Mouse (Mus musculus) stomach, embryonic 15.5 days (tissue): ENCODE results near the gene Arfgap1. TPM values are rescaled to one million over a fixed set of nuclear protein-coding genes. Genes with fewer than 3 reads are reported as not detected.

Source experiments
- ATAC-seq: fragments of 200-750 bp; cut with Nextera tagmentation; 2 replicates; pipeline ENCODE4 v1.8.0; 2017; ENCODE audit warnings: low read depth, moderate number of reproducible peaks, moderate TSS enrichment; ENCODE audit not compliant: insufficient read depth, low FRiP score
- H3K27ac ChIP-seq: fragments of 300-500 bp; sonication (generic); 2 replicates; pipeline ENCODE4 v1.5.1; 2015; ENCODE audit warnings: mild to moderate bottlenecking, inconsistent platforms
- H3K27me3 ChIP-seq: fragments of 300-500 bp; sonication (generic); replicated peaks from 2 replicates; pipeline ENCODE4 v1.6.1; 2015; ENCODE audit warnings: inconsistent platforms
- H3K36me3 ChIP-seq: fragments of 300-500 bp; sonication (generic); 2 replicates; pipeline ENCODE4 v1.6.1; 2015; ENCODE audit warnings: inconsistent platforms
- H3K4me1 ChIP-seq: fragments of 300-500 bp; sonication (generic); 2 replicates; pipeline ENCODE4 v1.6.1; 2015; ENCODE audit warnings: inconsistent platforms
- H3K4me2 ChIP-seq: fragments of 300-500 bp; sonication (generic); 2 replicates; pipeline ENCODE4 v1.6.1; 2015; ENCODE audit warnings: mild to moderate bottlenecking, inconsistent platforms
- H3K4me3 ChIP-seq: fragments of 300-500 bp; sonication (generic); replicated peaks from 2 replicates; pipeline ENCODE4 v1.5.1; 2015; ENCODE audit warnings: inconsistent platforms
- H3K9ac ChIP-seq: fragments of 300-500 bp; sonication (generic); 2 replicates; pipeline ENCODE4 v1.6.1; 2015; ENCODE audit warnings: inconsistent platforms
- H3K9me3 ChIP-seq: fragments of 300-500 bp; sonication (generic); 2 replicates; pipeline ENCODE4 v1.6.1; 2016; ENCODE audit warnings: inconsistent platforms
- WGBS: fragments of 180-500 bp; shearing (Covaris S2); methylation state at CpG from one replicate; pipeline ENCODE4 v1.1.7; 2015; 5-methylcytosine and 5-hydroxymethylcytosine counted together
- polyA plus RNA-seq: library from polyadenylated mRNA; unstranded; fragments of >200 nt; fragmentation: Nextera tagmentation; extraction: Ambion mirVana; gene quantifications from 2 replicates; pipeline ENCODE4 v1.2.1, GENCODE M21; 2015

The Arfgap1 gene
- polyA plus RNA-seq, 1 experiment from 2014 or later = 92.7 TPM

DNA sequence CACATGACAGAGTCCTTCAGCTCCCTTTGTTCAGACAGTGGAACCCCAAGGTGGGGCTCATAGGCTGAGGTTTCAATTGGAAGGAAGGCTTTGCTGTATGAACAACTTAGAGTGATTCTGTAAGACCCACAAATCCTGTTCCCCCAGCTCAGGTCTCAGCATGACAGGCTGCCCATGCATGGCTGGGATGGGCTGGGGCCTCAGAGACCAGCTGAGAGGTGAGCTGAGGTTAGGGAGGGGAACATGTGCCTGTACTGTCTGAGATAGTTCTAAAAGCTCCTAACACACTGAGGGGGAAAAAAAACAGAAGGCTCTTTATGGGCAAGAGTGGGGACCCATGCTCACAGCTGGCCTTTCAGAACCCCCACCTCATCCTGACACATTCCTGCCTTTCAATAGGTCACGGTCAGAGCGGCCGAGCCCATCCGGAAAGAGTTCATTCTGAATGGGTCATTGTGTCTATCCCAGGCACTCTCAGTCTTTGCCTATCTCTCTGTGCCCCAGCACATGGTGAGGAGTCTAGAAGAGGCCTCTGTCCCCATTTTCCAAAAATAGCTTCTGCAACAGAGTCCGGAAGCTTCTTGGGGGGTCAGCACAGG lies 20.5 kb downstream of the Arfgap1 start:
- ATAC-seq = peak; percentile 32; the same call in 1 of the 2 replicates
- Histone ChIP-seq H3K27me3 (no peaks in the 10 kb centered on the region), H3K4me1 (no peaks in the 10 kb centered on the region), H3K9ac (no peak overlapping the region), H3K4me3 (no peak overlapping the region), H3K4me2 (no peak overlapping the region), H3K36me3 (no peaks in the 10 kb centered on the region), H3K9me3 (no peaks in the 10 kb centered on the region), H3K27ac (peak overlapping the region; percentile 59)
- WGBS = 70% methylated on average over 5 of the region's 5 CpGs

DNA sequence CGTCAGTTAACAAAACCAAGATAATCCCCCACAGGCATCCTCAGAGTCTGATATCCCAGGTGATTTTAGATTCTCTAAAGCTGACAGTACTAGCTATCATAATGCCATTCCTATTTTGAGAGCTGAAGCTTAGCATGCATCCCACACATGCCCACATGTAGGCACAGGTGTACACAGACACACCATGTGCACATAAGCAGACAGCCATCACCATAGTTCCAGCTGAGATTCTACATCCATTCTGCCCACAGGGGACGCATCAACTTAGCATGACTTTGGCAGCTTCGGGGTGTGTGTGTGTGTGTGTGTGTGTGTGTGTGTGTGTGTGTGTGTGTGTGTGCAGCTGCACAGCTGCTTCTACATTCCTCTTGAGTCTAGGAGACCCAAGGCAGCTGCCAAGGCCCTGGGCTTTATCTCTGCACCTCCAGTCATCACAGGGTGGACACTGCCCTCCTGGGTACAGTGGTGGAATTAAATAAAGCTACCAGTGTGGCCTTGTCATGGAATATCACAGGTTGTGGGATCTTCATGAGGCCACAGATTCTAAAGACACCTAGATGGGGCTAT lies 21.4 kb downstream of the Arfgap1 start:
- ATAC-seq = no peak
- no peak overlapping the region for H3K9ac ChIP-seq
- no peak overlapping the region for H3K4me2 ChIP-seq
- H3K4me3 ChIP-seq = no peak overlapping the region
- WGBS = 55% methylated on average over 3 of the region's 3 CpGs
- H3K9me3 ChIP-seq = no peaks in the 10 kb centered on the region
- no peak overlapping the region for H3K27ac ChIP-seq
- H3K36me3 ChIP-seq = no peaks in the 10 kb centered on the region
- H3K4me1 ChIP-seq = no peaks in the 10 kb centered on the region
- H3K27me3 ChIP-seq = no peaks in the 10 kb centered on the region

DNA sequence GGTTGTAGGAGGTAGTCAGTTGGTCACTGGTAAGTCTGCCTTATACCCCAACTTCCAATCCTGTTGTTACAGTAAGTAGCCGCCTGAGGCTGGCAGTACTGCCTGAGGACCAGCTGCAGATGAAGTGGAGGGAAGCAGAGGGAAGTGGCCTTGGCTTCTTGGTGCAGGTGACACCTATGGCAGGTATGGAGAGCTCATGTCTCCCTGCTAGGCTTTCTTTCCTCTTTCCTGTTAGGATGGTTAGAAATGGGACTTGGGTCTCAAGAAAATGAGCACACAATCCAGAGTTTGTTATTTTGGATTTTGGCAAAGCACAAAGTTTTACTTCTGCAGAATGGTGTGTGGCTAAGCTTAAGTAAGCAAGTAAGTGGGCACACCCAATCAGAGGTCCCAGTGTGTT lies 21.9 kb downstream of the Arfgap1 start:
- Histone ChIP-seq H3K4me2 (no peak overlapping the region), H3K36me3 (no peaks in the 10 kb centered on the region), H3K9ac (no peak overlapping the region), H3K27ac (no peak overlapping the region), H3K4me3 (no peak overlapping the region), H3K9me3 (no peaks in the 10 kb centered on the region), H3K4me1 (no peaks in the 10 kb centered on the region), H3K27me3 (no peaks in the 10 kb centered on the region)
- no peak for ATAC-seq
- 64% methylated on average over 1 of the region's 1 CpGs for WGBS

DNA sequence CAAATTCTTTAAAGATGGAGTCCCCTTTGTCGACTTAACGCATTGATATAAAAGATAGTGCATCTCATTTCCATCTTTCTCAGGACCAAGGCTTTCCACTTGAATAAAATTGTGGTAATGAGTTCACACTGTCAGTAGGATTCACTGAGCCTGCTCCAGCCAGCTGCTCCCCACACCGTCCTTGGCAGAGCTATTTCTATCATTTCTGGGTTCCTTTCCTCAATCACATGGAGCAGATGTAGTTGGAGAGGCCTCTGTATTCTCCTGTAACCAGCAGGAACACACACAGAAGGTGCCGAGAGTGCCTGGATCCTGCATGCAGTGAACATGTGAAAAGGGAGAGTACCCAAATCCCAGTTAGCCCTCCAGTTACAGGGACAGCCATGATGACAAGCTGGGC lies 23.3 kb downstream of the Arfgap1 start:
- Histone ChIP-seq H3K36me3 (no peaks in the 10 kb centered on the region), H3K4me3 (no peak overlapping the region), H3K4me2 (no peak overlapping the region), H3K27ac (no peak overlapping the region), H3K9me3 (no peaks in the 10 kb centered on the region), H3K27me3 (no peaks in the 10 kb centered on the region), H3K4me1 (no peaks in the 10 kb centered on the region), H3K9ac (no peak overlapping the region)
- ATAC-seq = no peak
- 67% methylated on average over 4 of the region's 4 CpGs for WGBS

DNA sequence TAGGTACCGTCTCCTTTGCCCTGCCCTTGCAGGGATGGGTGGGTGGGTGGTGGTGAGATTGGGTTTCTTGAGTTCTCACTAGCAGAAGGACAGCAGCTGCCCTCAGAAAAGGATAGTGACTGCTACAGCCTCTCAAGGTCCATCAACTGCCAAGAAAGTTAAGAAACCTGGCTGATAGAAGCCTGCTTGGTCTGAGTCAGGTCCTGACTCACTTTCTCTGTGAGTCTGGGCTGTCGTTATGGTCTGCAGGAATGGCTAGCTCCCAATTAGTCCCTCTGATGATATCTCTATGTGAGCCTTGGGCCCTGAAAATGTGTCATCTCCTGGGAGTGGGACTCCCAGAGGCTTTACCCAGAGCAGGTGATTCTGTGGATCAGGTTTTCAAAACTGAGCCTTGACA lies 27.3 kb downstream of the Arfgap1 start:
- Histone ChIP-seq H3K9ac (no peak overlapping the region), H3K36me3 (no peaks in the 10 kb centered on the region), H3K27me3 (no peaks in the 10 kb centered on the region), H3K4me2 (no peak overlapping the region), H3K27ac (no peak overlapping the region), H3K4me3 (no peak overlapping the region), H3K4me1 (no peaks in the 10 kb centered on the region), H3K9me3 (no peaks in the 10 kb centered on the region)
- WGBS = 69% methylated on average over 2 of the region's 2 CpGs
- no peak for ATAC-seq

DNA sequence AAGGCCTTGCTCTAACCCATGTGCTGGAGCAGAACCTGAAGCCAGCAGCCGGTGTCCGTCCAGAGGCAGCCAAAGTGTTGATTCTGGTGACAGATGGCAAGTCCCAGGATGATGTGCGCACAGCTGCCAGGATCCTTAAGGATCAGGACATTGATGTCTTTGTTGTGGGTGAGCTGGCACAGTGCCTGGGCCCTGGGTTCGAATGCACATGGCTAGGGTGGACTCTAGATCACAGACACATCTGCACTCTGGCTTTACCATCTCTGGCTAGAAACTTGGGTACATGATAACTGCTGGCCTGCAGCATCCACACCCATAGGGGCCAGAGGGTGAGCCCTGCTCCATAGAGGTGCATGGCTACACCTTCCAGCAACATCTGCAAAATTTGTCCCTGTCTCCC lies 28.4 kb downstream of the Arfgap1 start:
- H3K4me2 ChIP-seq = no peak overlapping the region
- ATAC-seq = no peak
- H3K9me3 ChIP-seq = no peaks in the 10 kb centered on the region
- H3K9ac ChIP-seq = no peak overlapping the region
- H3K4me3 ChIP-seq = no peak overlapping the region
- no peaks in the 10 kb centered on the region for H3K27me3 ChIP-seq
- H3K4me1 ChIP-seq = no peaks in the 10 kb centered on the region
- H3K27ac ChIP-seq = no peak overlapping the region
- 78% methylated on average over 4 of the region's 4 CpGs for WGBS
- no peaks in the 10 kb centered on the region for H3K36me3 ChIP-seq

DNA sequence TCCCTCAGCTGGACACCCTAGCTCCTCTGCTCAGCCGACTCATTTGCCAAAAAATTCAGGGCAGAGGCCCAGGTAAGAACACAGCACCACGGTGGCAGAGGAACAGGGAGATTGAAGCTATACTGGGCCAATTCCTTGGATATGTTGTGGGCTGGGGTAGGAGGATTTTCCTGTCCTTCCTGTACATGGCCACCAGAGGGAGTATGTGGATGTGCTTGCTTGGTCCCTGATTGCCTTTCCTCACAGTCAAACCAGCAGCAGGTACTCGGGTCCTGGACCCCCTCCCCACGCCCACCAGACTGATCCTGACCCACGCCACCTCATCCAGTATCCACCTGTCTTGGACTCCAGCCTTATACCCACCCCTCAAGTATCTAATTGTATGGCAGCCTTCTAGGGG lies 29.4 kb downstream of the Arfgap1 start:
- Histone ChIP-seq H3K4me2 (no peak overlapping the region), H3K9me3 (no peaks in the 10 kb centered on the region), H3K36me3 (no peaks in the 10 kb centered on the region), H3K27me3 (no peaks in the 10 kb centered on the region), H3K27ac (no peak overlapping the region), H3K9ac (no peak overlapping the region), H3K4me1 (no peaks in the 10 kb centered on the region), H3K4me3 (no peak overlapping the region)
- 14% methylated on average over 5 of the region's 5 CpGs for WGBS
- no peak for ATAC-seq

DNA sequence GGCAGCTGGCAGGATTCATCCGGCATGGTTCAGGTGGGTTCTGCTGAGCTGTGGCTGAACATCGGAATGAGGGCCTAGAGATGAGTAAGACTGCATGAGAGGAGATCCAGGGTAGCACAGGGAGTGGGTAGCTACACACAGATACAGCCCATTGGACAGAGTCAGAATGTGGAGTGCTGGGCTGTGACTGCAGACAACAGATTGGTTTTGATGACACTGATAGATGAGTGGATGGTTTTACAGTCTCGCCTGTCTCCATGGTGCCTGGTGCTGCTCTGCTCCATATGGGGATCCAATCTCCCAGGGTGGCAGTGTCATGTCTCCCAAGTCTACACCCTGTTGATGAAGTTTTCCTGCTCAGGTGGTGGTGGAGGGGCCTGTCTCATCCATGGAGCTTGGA lies 29.9 kb downstream of the Arfgap1 start:
- no peak for ATAC-seq
- Histone ChIP-seq H3K9ac (no peak overlapping the region), H3K36me3 (no peaks in the 10 kb centered on the region), H3K4me1 (no peaks in the 10 kb centered on the region), H3K9me3 (no peaks in the 10 kb centered on the region), H3K4me2 (no peak overlapping the region), H3K27ac (no peak overlapping the region), H3K27me3 (no peaks in the 10 kb centered on the region), H3K4me3 (no peak overlapping the region)
- WGBS = 68% methylated on average over 3 of the region's 3 CpGs

DNA sequence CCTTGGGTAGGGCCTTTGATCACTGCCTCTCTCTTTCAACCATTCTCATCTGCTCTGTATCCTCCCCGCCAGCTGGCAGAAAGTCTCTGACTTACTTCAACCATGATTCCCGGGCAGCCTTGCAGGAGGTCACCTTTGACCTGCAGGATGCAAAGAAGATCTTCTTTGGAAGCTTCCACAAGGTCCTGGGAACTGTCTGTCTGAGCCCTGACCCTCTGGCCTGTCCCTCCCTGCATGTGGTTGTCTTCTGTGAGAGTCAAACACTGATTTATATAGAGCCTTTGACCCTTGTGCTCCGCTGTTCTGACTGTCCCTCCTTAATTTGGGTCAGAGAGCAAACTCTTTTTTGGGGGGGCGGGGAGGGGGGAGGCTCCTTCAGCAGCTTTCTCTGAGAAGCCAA lies 40.0 kb downstream of the Arfgap1 start:
- ATAC-seq = 0 out of 2 replicates have a peak, but pooled peaks have one; percentile 17
- H3K4me3 ChIP-seq = no peak overlapping the region
- H3K9me3 ChIP-seq = no peaks in the 10 kb centered on the region
- H3K27me3 ChIP-seq = no peaks in the 10 kb centered on the region
- H3K4me1 ChIP-seq = no peaks in the 10 kb centered on the region
- 48% methylated on average over 4 of the region's 4 CpGs for WGBS
- H3K4me2 ChIP-seq = no peak overlapping the region
- H3K9ac ChIP-seq = no peak overlapping the region
- no peak overlapping the region for H3K27ac ChIP-seq
- no peaks in the 10 kb centered on the region for H3K36me3 ChIP-seq

DNA sequence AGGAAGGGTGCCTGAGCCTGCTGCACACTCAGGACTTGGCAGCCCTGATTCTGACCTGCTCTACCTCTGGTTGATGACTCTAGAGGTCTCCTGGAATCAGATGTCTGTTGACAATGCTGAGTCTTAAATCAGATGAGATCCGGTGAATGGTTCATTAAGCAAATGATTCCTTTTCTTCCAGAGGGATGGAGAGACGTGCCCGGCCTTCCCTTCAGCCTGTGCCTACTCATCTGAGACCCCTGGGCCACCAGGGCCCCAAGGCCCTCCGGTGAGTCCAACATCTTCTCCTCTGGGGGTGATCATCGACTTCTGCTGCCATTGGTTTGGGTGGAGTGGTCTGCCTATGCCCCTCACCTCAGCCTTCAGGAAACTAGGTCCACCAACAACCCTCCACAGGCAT lies 41.3 kb downstream of the Arfgap1 start:
- no peaks in the 10 kb centered on the region for H3K4me1 ChIP-seq
- H3K27ac ChIP-seq = no peak overlapping the region
- H3K9ac ChIP-seq = no peak overlapping the region
- no peak for ATAC-seq
- H3K4me3 ChIP-seq = no peak overlapping the region
- H3K4me2 ChIP-seq = no peak overlapping the region
- no peaks in the 10 kb centered on the region for H3K36me3 ChIP-seq
- 83% methylated on average over 5 of the region's 5 CpGs for WGBS
- no peaks in the 10 kb centered on the region for H3K9me3 ChIP-seq
- H3K27me3 ChIP-seq = no peaks in the 10 kb centered on the region

DNA sequence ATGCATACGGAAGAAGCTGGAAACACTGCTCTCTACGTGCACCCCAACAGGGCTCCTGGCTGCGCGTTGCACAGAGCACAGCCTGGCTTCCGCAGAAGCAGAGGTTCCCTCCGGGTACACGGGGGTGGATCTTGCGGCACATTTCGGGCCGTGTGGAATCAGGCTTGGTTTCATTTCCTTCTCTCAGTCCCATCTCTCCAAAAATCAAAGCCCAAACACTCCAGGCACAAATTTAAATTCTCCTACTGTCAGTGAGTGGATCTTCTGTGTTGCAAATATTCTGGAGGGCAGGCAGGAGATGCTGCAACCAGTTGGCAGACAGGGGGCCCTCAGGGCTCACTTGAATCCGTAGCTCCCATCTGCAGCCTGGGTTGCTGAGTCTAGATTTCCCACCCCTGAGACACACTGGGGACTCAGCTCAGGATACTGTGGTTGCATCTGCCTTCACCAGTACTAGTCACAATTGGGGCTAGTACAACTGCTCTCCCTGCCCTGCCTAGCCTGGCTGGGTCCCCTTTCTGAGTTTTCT lies 64.4 kb downstream of the Arfgap1 start:
- ATAC-seq = no peak
- WGBS = 76% methylated on average over 11 of the region's 11 CpGs

More for the DNA sequence above, 64.4 kb downstream of the Arfgap1 start:
- Histone ChIP-seq H3K4me1 (0 out of 2 replicates have a peak, but pooled peaks cover 3% of the 10 kb centered on the region), H3K4me3 (no peak overlapping the region), H3K27ac (no peak overlapping the region), H3K9ac (no peak overlapping the region), H3K4me2 (no peak overlapping the region), H3K27me3 (no peaks in the 10 kb centered on the region), H3K9me3 (no peaks in the 10 kb centered on the region), H3K36me3 (no peaks in the 10 kb centered on the region)
